Mouse (Mus musculus): Measurements from ENCODE around the gene Hist2h2aa1.
"Not testable (repeated sequence)": the region's sequence is repeated elsewhere in the genome, so short reads cannot be mapped to it uniquely, and the experiment has no call there.

Gene Hist2h2aa1

DNA sequence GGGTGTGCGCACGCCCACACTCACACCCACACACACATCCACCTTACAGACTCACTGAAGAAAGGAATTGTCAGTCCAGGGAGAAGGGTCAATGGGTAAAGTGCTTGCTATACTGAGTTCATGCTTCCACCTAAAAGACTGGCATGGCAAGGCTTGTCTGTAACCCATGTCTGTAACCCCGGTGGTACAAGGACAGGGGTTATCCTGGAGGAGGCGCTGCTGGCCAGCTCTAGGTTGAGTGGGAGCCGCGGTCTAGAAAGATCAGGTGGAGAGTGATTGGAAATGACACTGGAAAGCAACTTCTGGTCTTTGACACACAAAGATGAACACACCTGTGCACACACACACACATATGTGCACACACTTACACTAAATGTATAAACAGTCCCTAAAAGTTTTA is 35.4 kb downstream of the Hist2h2aa1 start:
- DNase-seq = no peak

DNA sequence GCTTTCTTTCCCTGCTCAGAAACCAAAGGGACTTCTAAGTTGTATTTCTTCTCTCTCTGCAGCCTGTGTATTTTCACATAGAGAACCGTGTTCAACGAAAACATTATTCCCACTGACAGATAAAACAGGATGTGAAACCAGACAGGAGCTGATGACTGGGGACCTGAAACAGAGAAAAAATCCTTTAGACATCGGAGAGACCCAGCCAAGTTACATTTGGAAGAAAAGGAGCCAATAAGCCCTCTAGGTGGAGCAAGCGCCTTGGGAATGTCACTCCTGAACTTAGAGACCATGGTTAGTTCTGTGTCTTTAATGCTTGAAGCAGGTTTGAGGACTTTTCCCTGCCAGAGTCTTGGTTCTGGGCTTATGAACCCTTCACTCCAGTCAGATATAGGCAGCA is 39.2 kb downstream of the Hist2h2aa1 start:
- peak; percentile 33 for DNase-seq

DNA sequence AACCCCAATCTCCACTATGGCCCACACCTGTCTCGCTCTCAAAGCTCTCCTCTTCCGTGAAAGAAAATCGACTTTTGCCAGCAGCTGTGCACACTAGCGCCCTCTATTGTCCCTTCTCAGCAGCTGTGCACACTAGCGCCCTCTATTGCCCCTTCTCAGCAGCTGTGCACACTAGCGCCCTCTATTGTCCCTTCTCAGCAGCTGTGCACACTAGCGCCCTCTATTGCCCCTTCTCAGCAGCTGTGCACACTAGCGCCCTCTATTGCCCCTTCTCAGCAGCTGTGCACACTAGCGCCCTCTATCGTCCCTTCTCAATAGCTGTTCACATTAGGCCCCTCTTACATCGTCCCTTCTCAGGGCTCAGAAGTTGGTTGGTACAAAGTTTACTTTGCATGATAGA is 42.0 kb downstream of the Hist2h2aa1 start:
- DNase-seq = not testable (repeated sequence)

DNA sequence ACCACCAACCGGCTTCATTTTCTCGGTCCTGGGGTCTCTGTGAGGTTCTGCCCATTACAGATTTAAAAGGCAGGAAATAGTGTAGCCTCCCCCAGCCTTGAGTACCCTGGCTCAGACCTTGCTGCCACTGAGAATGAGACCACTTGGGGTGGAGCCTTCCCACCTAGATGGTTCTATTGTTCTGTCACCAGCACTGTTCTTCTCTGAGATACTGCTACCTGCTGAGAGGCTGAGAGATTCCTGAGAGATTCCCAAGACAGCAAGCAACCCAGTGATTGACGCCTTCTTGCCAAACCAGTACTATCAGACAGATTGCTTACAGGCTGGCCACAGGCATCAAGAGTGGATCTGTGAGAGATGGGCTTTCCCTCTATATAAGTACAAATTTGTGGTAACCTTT is 43.9 kb downstream of the Hist2h2aa1 start:
- DNase-seq = no peak

DNA sequence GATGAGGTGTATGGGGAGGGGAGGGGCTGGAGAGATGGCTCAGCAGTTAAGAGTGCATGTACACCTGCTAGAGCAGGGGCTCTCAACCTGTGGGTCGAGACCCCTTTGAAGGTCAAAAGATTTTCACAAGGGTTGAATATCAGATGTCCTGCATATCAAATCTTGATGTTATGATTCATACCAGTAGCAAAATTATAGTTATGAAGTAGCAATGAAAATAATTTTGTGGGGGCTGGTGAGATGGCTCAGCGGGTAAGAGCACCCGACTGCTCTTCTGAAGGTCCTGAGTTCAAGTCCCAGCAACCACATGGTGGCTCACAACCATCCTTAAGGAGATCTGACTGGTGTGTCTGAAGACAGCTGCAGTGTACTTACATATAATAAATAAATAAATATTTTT is 45.4 kb downstream of the Hist2h2aa1 start:
- not testable (repeated sequence) for DNase-seq

DNA sequence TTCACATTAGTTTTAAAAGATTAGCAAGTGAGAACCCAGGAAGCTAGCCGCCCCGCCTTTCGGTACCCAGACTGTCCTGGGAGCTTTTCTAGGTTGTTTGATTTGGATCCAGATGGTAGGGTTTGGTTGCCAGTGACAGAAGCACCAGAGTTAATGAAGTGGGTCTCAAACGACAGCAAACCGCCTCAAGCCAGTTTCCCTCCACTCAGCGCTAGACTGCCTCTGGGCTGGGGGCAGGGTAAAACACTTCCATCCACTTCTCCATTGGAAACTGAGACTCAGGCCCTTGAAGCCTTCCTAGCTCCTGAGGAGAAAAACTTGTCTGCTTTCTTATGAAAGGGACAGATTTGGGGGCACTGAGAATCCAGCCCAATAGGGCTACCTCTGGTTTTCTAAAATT is 47.3 kb downstream of the Hist2h2aa1 start:
- no peak for DNase-seq

DNA sequence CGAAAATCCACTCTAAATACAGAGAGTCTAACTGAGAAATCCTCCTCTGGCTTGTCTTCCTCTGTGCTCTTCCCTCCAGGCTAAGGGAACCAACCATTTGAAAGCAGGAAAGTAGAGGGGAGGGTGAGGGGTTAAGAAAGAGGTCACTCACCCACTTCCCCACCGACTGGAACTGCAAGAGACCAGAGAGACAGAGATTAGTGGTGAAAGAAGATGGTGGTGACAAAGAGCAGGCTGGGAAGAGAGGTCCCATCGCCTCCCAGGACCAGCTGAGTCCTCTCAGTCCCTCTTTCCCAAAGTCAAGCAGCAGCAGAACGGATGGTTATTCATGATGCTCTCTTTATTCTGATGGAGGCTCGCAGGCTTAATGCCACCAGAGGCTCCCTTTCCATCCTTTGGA is 48.1 kb downstream of the Hist2h2aa1 start:
- no peak for DNase-seq

DNA sequence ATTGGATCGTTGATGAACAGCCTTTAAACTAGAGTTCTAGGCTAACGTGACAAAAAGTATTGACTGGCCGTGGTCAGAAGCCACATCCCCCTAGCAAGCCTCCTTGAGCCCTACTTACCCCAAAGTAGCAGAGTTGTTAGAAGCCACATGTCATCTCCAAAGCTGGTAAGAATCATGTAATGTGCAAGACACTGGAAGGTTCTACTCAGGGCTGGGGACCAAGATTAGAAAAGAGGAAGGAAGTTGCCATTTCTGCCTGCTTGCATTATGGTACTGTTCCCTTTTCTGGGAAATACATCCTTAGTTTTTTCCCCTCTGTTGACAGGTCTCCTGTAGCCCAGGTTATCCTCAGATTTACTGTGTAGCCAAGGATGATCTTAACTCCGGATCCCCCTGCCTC is 48.5 kb downstream of the Hist2h2aa1 start, which contains the start of gene Fcgr1:
Fcgr1 (minus strand) TSS at position 183 of the 400 bp plus-strand sequence.
- no peak for DNase-seq
